Mouse (Mus musculus): ENCODE measurements around the gene Pprc1. TPM values are rescaled to one million over a fixed set of nuclear protein-coding genes. Genes with fewer than 3 reads are reported as not detected.

The Pprc1 gene
- total RNA-seq, 2 experiments from 2014 or later, result 23.3 to 27.7 TPM

DNA sequence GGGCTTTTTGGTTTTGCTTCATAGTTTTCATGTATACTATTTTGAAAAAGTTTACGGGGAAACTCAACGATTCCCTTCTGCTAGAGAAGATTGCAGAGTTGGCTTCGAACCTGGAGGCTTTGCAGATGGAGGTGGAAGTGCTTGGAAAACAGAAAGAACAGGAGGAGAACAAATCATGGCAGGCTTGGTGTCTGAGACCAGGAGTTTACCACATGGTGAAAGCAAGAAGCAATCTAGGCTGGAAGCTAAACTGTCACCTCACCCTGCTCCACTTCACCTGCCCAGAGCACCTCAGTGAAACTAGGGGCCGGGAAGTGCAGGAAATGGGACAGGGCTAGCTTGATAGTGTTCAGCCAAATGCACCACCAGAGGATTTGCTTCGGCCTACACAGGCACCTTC, 51.7 kb downstream of the Pprc1 start:
- no peak for DNase-seq (ENCODE audit: low spot score in 2 of 2)
- intact Hi-C loops (cut with DNase I), result no loop called here

DNA sequence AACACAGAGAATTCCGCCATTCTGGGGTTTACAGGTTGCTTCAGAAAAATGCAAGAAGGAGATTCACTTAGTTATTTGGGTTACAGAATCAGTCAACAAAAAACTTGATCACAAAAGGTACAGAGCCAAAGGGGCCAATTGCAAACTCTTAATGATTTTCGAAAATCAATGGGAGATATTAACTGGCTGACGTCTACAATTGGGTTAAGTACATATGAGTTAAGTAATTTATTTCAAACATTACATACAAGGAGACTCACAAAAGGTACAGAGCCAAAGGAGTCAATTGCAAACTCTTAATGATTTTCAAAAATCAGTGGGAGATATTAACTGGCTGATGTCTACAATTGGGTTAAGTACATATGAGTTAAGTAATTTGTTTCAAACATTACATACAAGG, 54.9 kb downstream of the Pprc1 start:
- DNase-seq (ENCODE audit: low spot score in 2 of 2), result no peak
- intact Hi-C loops (cut with DNase I), result no loop called here

DNA sequence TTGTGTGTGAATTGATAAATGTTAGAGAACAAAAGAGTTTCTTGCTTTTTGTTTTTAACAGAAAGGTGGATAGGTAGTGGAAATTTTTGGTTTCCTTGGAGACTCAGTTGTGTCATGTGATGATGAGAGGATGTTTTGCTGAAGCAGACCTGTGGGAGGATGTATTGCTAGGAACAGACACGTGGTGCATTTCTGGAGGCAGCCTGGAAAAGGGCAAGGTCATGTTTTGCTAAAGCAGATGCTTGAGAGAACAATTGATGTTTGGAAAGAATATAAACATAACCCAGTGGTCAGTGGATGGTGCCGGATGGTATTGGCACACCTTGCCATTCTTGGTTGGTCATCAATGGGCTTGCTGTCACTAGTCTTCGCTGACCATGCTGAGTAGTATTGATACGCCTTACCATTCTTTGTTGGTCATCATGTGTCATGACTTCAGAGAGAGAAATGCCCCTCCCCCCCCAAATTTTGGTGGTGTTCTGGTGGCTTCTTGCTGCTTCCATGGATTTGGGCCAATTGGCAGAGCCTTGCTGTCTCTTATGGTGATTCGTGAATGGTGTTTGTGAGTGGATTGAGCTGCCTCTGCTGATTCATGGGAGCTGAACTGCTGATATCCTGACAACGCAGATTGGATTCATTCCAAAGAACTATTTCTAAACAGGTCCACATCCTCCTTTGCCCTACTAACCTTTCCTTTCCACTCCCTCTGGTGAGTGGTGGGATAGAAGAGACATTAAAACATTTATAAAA, 58.9 kb downstream of the Pprc1 start:
- intact Hi-C loops (cut with DNase I), result no loop called here
- DNase-seq (ENCODE audit: low spot score in 2 of 2), result no peak

DNA sequence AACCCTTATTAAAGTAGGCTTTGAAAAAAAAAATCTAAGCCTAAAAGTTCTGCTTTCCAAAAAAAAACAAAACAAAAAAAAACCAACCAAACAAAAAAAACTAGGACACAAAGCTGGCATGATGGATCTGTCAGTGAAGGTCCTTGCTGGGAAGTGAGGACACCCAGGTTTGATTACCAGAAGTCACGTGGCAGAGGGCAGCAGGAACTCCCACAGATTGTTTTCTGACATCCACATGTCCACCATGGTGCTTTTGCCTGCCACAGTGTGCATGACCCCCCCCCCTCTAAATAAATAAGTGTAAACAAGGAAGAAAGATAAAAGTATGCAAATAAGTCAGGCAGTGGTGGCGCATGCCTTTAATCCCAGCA, 59.5 kb downstream of the Pprc1 start:
- DNase-seq (ENCODE audit: low spot score in 2 of 2), result no peak
- intact Hi-C loops (cut with DNase I), result no loop called here

DNA sequence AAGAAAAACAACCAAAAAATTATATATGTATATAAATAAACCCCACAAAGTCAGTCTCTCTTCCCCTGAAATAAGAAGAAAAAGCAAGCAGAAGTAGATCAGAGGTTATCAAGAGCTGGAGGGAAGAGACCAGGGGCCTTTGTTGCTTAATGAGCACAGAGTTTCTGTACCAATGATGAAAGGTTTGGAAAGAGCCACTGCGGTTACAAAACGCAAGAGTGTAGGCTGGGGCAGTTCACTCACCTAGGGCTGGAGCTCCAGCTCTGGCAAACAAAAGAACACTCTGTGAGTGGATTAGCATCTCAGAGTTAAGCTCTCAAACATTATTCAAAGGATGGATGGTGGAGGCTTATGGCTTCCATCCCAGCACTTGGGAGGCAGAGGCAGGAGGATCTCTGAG, 65.5 kb downstream of the Pprc1 start:
- DNase-seq (ENCODE audit: low spot score in 2 of 2), result no peak
- intact Hi-C loops (cut with DNase I), result no loop called here

DNA sequence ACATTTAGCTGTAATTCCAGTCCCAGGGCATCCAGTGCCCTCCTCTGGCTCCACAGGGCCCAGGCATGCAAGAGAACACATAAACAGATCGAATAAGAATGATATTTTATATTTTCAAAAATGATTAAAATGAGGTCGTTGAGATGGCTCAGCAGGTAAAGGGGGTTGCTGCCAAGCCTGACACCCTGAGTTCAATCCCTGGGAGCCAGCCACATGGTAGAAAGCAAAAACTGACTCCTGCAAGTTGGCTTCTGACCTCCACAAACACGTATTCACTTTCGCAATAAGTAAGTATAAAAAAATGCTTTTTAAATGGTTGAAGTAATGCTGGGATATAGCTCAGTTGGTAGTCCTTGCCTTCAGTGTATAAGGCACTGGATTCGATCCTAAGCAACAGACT, 66.1 kb downstream of the Pprc1 start:
- intact Hi-C loops (cut with DNase I), result no loop called here
- DNase-seq (ENCODE audit: low spot score in 2 of 2), result no peak

DNA sequence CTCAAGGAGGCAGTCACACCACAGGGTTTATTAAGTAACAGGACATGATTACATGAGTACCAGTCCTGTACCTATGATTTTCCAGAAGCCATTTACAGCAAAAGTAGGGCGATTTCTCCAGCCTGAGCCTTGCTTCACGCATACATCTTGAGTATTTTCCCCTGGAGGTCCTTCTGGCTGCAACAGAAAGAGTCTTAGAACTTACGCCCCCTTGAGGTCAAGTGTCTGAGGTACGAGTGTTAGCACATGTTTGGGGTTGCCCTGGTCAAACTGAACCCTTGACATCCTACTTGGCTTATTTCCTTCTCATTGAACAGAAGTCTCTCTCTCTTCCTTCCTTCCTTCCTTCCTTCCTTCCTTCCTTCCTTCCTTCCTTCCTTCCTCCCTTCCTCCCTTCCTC, 69.9 kb downstream of the Pprc1 start:
- intact Hi-C loops (cut with DNase I), result no loop called here
- DNase-seq (ENCODE audit: low spot score in 2 of 2), result no peak

DNA sequence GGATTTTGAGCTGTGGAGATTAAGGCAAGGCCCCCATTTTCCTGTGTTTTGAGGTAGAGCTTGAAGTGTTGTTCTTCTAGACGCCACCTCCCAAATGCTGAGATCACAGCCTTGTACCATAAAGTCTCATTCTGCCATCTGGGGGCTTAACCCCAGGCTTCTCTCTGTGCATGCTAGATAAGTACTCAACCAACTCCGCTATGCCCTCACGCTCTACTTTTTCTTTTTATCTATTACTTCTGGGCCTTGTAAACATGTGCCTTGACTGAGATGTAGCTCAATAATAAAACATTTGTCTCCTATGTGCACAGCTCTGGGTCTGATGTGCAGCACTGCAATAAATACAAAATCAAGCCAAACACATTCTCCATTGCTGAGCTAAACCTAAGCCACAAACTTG, 74.8 kb downstream of the Pprc1 start:
- intact Hi-C loops (cut with DNase I), result no loop called here
- no peak for DNase-seq (ENCODE audit: low spot score in 2 of 2)

DNA sequence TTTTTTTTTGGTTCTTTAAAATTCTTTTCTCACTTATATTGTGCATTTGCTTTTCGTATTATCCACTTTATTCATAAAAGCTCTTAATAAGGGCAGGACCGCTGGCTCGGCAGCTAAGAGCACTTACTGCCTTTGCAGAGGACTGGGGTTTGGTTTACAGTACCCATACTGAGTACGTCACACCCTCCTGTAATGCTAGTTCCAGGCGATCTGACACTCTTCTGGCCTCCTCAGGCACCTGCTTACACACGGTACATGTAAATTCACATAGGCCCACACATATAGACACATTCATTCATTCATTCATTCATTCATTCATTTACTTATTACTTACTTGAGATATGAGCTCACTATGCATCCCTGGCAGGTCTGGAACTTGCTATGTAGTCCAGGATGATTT, 76.2 kb downstream of the Pprc1 start:
- intact Hi-C loops (cut with DNase I), result no loop called here
- no peak for DNase-seq (ENCODE audit: low spot score in 2 of 2)

Other genes with a start within 250 kb of the Pprc1 start
- gene Kcnip2, start 228.8 kb upstream of the Pprc1 start, total RNA-seq (2021), result 100 to 1,000 TPM; 141 to 165 TPM
- gene Armh3, start 46.4 kb upstream of the Pprc1 start, total RNA-seq (2021), result 10 to 100 TPM; 19.7 to 19.8 TPM
- gene Hps6, start 41.4 kb upstream of the Pprc1 start, total RNA-seq (2021), result 1 to 10 TPM; 5.7 TPM
- gene Ldb1, start 328 bp downstream of the Pprc1 start, total RNA-seq (2021), result 100 to 1,000 TPM; 104 to 105 TPM
- gene Nolc1, start 31.0 kb downstream of the Pprc1 start, total RNA-seq (2021), result 10 to 100 TPM; 40.1 to 41.8 TPM
- not detected for gene Elovl3, start 87.0 kb downstream of the Pprc1 start, total RNA-seq (2021)
- gene Pitx3, start 103.4 kb downstream of the Pprc1 start, total RNA-seq (2021), result not detected
- gene Gbf1, start 107.6 kb downstream of the Pprc1 start, total RNA-seq (2021), result 10 to 100 TPM; 87.4 to 98.2 TPM

All from left cerebral cortex, postnatal 25 days (tissue).